Mouse (Mus musculus) v-Abl transformed pro-B cells (cell line): ENCODE results near the gene Trim2.

ENCODE experiments used
- in situ Hi-C, 2 experiments: fragments of 400-800 bp; cut with MboI; formaldehyde crosslinking; loops; one replicate each; pipeline ENCODE4 v1.15.1; 2025; ENCODE audit not compliant: unreplicated experiment in 2 of 2

The Trim2 gene

DNA sequence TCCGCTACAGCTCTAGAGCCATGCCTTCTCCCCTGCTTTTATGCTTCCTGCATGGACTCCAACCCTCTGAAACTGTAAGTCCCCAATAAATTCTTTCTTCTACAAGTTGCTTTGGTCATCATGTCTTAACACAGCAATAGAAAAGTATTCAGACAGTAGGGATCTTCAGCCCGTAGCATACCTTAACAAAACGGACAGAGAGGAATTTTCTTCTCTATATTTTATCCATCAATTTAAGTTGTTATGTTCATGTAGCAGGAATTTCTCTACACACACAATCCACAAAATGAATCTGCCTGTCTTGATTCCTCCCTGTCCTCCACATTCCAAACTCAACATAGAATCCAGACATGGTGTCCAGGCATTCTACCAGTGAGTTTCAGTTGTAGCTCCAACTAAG lies at the start of gene Trim2:
Trim2 (minus strand) TSS at position 101 of the 400 bp plus-strand sequence.
- in situ Hi-C loops = loop anchor here in 1 of 2 experiments (10.0 kb wide), 1 partner anchor 362 kb away; no protein-coding TSS in a partner anchor

DNA sequence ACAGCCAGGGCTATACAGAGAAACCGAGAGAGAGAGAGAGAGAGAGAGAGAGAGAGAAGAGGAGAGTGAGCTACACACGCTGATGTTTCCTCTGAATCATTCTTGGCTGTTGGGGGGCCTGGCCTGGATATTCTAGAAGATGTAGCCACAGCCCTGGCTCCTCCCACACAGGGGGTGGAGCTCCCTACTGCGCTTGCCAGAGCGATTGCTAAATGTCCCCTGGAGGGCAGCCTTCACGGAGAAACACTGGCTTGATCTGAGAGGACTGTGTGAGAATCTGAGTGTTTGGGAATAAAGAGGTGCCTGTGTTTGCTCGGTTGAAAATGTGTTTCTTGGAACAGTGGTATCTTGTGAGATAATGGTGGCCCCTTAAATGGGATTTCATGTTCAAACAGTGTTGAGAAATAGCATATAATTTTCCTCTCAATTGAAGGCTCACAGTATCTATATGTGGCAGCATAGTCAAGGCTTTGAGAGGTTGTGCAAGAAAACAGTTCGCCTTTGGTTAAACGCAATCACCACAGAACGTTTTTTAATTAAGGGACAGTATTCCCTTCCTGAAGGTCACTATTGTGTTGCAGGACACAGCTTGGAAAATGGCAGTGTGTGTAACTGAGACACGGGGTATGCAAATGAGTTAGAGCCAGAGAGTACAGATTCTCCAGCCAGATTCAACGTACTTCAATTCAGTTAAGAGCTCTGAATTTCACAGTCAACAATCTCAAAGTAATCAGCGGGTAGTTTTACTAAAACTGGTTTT lies 49.4 kb upstream of the Trim2 start:
- in situ Hi-C loops = no loop called here

DNA sequence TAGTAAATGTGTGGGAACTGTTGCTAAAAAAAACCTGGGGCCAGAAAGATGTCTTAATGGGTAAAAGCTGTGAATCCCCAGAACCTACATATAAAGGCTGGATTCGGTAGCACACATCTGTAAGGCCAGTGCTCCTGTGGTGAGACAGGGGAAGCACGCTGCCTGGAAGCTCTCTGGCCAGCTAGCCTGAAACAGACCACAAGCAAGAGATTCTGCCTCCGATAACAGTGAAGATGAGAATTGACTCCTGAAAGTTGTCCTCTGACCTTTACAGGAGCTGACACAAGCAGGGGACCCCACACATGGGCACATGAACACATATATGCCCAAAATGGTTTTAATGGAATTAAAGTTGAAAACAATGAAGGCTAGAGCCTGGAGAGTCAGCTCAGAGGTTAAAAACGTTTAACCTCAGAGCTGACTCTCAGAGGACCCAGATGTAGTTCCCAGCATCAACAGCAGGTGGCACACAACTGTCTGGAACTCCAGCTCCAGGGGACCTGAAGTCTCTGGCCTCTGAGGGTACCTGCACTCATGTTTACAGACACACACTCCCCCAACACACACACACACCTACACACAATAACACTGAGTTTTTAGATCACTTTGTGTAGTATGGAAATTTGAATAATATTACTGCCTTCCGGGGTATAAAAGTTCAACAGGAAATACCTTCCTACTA lies 45.8 kb upstream of the Trim2 start:
- in situ Hi-C loops = no loop called here

DNA sequence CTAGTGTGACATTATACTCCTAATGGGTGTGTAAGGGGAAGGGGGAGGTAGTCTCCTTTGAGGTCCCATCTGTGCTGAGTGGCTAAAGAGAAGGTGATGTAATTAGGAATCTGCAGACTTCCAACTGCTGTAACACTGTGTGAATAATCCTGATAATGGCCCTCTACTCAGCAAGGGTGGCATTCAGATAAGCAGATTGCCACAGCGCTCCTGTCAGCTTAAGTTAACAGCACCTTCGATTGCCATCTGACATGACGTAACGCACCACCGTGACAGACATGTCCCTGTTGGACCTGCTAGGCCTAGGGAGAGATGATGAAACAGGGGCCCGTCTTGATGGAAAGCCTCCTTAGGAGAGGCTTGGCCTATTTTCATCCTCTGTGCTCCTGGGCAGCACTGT lies 43.6 kb upstream of the Trim2 start:
- in situ Hi-C loops = no loop called here

DNA sequence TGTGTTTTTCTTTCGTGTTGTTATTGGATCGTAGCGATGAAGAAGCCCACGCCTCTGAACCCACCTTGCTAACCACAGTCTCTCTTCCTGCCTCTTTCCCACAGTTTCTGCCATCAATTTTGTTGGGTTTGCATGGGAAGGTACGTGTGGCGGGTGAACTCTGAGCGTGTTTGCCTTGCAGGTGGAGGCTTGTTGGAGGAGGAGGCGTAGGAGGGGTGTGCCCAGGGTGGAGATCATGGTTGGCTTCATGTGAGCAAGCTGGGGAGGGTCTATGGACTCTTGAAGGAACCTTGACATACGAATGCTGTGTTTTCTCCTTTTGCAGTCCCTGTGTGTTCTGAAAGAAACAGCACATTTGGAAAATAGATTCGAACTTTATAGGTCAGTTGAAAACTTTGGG lies 43.1 kb upstream of the Trim2 start:
- in situ Hi-C loops = loop anchor here (5.0 to 25.0 kb wide), 6 partner anchors 185 to 1765 kb away; partner anchors contain the start of gene Gatb (in 1 of the 2)

DNA sequence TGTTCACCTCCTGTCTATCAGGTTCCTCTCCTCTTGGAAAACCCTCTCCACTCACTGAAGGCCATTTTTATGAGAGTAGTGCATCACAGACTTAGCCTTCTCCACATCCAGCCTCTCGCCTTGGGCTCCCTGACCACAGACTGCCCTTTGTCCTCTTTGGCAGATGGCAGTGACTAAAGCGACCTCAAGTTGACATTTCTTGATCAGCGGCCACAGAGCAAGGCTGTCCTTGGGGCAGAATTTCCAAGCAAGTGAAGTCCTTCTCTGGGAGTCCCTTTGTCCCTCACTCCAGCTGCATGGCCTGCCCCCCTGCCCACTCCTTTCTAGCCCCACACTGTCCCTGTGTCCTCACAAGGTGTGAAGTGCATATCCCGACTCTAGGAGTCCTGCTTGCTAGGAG lies 40.7 kb upstream of the Trim2 start:
- in situ Hi-C loops = loop anchor here (5.0 to 25.0 kb wide), 6 partner anchors 187 to 1767 kb away; partner anchors contain the start of gene Gatb (in 1 of the 2)

DNA sequence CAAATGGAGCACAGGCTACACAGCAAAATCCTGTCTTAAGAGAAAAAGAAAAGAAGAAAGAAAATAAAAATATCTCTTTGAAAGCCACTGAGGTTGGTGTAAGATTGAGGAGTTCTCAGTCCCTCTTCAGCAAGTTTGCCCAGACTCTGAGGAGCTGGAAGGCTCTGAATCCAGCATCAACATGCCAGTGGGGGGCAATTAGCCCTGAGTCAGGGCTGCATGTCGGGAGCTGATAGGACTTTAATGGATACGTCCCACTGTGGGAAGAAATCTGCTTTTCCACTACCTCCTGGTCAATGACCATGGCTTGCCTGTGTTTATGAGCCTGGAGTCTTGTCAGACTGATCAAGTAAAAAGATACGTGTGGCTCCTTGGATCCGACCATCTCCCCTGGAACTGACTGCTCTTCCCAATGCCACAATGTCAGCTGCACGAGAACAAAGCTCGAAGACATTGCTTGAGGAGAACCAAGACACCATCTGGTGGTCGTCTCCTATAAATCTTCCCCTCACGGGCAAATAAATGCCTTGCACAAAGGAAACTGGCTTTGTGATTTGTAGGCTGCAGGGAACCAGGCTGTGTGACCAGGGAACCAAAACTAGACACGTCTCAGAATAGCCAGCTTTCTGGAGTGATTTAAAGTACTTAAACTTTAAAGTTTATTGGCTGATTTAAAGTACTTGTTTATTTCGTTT lies 39.9 kb upstream of the Trim2 start:
- in situ Hi-C loops = loop anchor here (5.0 to 25.0 kb wide), 6 partner anchors 188 to 1768 kb away; partner anchors contain the start of gene Gatb (in 1 of the 2)

DNA sequence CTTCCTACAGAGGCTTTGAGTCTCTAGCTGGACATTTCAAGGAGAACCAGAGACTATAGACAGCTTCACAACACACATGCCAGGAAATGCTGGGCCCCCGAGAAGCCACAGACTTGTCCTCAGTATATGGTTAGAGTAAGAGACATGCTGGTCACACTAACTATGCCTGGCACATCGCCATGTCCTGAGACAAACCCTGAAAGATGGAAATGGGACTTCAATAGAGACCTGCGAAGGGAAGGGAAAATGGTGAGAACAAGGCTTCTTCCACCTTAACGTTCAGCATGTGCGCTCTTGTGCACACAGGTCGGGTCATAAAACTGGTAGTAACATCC lies 38.9 kb upstream of the Trim2 start:
- in situ Hi-C loops = loop anchor here (5.0 to 25.0 kb wide), 6 partner anchors 189 to 1769 kb away; partner anchors contain the start of gene Gatb (in 1 of the 2)

DNA sequence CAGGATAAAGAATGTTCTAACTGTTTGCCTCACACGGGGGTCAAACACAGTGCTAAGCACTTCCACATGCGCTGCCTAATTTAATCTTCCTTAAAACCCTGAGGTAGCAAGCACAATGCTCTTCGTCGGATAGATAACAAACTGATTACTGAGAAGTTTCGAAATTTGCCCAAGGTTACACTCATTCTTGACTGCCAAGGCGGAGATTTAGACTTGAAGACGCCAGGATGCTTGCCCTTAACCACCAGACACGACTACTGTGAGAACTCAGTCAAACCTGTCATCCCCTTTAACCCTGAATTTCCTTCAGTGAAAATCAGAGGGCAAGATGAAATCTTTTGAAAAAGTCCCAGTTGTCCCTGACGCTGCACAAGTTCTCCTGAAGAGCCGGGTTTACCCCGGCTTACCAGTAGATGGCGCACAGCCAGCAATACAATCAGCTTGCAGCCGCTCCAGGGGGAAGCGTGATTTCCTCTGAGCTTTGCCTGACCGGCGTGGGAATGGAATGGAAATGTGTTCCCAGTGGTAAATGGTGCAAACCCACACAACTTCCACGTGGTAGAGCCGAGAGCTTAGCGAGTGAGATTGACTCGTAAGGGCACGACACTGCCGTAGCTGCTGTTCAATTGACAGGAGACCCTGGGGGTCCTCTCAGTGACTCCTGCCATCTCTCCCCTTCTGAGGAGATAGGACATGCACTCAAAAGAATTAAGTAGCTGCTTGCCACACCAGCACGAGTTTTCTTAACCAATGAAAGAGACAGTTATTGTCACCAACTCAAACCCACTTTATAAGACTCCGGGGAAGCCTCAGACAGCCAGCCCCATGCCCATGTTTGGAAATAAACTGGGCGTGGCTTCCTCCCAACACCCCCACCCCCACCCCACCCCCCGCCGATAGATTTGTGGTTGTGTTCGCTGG lies 38.3 kb upstream of the Trim2 start:
- in situ Hi-C loops = loop anchor here (5.0 to 25.0 kb wide), 6 partner anchors 190 to 1770 kb away; partner anchors contain the start of gene Gatb (in 1 of the 2)

DNA sequence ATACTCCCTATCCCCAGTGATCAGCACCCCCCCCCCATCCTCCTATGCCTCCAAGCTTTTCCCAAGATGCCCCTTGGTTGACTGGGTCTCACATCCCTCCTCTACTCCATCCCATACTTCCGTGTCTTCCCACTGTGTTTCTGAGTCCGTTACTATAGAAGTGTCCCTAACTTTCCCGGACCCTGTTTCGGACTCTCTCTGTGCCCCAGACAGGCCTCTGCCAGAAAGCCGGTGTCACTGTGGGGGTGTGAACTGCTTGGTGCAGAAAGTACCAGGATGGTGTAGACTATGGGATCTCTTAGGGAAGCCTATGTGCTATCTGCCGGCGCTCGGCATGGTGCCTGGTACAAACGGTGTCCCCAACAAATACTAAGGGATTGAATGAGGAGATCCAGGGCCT lies 36.4 kb upstream of the Trim2 start:
- in situ Hi-C loops = loop anchor here (10.0 to 25.0 kb wide), 4 partner anchors 192 to 1772 kb away; partner anchors contain the start of gene Gatb (in 1 of the 2)

DNA sequence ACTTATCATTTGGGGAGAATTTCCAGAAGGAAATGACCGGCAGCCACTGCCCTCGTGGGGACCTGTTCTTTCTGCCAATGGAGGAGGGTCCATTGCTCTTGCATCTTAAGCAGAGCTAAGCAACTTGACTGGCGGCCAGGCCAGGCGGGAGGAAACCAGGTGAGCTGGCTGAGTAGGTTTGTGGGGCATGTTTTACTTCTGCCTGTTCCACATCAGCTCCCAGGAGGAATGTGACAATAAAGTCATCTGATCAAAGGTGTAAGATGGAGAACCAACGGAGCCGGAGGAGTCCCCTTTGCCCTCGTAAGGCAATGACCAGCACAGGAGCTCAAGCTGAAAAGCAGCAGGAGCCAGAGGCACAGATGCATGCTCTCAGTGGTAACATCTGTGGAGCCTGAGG lies 35.1 kb upstream of the Trim2 start:
- in situ Hi-C loops = loop anchor here (10.0 to 25.0 kb wide), 4 partner anchors 193 to 1773 kb away; partner anchors contain the start of gene Gatb (in 1 of the 2)

DNA sequence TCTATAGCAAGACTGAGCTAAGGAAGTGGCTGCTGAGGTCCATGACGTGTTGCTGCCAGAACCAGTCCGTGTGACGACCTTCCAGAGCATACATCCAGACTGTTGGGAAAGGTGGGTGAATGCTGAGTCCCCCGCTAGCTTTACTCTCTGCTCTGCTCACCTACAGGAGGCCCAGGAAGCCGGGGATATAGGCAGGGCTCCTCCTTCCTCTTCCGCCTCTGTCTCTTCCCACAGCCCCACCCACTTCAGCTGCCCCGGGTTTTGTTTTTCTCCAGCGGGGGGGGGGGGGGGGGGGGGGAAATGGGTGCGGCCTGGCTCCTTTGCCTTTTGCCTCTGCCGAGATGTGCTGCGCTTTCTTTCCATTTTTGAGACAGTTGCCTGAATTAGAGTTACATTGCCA lies 30.9 kb upstream of the Trim2 start:
- in situ Hi-C loops = loop anchor here in 1 of 2 experiments (10.0 to 25.0 kb wide), 3 partner anchors 567 to 1575 kb away; partner anchors contain the start of gene Gatb

DNA sequence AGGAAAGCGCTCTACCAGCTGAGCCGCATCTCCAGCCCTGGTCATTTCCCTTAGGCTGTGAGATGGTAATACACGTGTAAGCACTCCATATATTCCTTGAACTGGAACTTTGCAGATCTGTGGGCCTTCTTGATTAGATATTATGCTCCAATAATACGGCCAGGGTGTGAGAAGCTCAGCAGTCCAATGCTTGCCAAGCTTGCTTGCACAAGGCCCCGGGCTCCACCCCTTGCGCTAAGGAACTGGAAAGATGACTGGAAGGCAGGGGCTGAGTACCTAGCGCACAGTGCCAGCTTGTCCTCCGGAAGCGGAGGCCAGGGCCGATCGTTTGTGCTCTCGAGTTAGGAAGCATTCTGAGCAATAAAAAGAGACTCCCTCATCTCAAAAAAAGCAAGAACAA lies 29.7 kb upstream of the Trim2 start:
- in situ Hi-C loops = loop anchor here in 1 of 2 experiments (10.0 to 25.0 kb wide), 3 partner anchors 568 to 1576 kb away; partner anchors contain the start of gene Gatb

DNA sequence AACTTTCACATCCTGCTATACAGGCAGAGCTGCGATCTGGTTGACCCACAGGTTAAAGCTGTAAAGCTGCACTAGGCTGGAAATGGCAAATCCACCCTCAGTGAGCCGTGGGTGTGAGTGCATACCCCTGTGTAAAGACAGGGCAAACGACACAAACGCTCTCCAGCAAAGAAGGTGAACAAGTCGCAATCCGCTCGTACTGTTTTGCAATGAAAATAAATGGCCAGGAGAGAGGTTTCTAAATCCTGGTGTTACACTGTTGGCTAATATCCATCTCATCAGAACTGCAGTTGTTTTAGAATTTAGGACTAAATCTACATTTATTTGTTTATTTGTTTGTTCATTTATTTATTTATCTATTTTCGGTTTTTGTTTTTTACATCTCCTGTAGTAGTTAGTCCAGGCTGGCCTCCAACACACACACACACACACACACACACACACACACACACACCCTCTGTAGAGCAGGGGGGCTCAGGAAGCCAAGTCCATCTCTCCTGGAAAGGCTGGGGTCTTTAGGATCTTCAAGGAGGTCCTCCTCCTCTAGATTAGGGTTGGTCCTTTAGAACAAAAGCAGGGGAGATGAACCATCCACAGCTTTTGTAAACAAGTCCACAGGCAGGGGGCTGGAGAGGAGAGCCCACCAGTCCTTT lies 28.9 kb upstream of the Trim2 start:
- in situ Hi-C loops = loop anchor here in 1 of 2 experiments (10.0 to 25.0 kb wide), 3 partner anchors 569 to 1577 kb away; partner anchors contain the start of gene Gatb

DNA sequence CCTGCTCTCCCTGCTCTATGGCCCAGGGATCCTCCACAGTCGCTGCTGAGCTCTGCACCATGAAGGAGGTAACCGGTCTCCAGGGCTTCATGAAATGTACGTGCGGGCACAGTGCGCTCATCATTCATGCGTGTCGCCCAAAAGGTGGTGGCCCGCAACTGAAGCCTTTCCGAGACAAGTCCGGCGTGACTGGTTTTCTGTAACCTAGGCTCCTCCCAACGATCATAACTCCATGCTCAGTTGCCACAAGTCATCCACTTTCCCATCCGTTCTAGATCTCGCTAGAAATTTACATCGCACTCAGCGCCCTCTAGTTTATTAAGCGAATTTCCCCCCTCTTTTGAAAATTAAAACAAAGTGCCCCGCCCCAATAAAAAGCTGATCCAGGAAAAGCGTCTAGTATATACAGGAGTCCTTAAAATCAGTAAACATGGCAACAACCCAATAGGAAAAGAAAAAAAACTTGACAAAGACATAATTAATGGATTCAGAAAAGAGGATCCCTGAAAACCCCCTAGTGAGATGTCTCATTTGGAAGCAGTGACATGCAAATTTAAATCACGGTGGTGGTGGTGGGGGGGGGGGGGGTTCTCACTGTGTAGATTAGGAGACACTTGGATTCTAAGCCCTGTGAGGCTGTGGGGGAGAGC lies 28.2 kb upstream of the Trim2 start:
- in situ Hi-C loops = loop anchor here in 1 of 2 experiments (10.0 to 25.0 kb wide), 3 partner anchors 570 to 1577 kb away; partner anchors contain the start of gene Gatb

DNA sequence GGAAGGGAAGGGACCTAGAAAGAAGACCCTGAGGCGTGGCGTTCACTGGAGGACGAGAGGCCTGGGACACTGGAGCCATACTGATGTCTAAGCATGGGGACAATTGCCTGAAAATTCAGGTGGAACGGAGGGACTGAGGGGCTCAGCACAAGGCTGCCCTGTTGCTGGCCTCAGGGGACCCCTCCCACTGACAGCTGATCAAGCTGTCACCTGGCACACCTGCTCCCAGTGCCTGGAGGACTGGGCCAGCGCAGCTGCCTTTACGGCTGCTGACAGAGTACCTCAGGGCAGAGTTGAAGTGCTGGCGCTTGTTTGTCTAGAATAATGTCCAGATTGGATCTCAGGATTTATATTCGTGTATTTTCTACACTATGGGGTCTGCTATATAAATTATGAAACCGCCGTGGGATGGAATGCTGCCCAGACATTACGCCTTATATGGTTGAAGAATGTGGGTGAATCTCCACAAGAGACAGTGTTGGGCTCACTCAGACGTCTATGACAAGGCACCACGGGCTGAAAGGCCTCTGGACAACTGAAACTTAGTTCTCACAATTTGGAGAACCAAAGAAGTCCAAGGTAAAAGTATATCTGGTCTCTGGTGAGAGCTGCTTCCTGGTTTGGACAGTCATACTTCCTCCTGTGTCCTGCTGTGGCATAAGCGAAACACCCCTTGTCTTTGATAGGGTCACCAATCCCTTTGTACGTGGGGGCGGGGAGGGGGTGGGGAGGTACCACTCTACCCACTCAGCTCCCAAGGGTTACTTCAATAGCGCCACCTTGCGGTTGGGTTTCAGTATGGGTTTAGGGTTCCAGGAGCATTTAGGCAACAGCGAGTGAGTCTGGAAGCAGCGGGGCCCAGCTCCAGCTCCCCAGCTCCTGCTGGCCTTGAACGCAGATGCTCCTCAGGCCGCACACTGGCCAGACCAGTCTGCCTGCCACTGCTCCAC lies 27.0 kb upstream of the Trim2 start:
- in situ Hi-C loops = loop anchor here in 1 of 2 experiments (10.0 to 25.0 kb wide), 3 partner anchors 571 to 1579 kb away; partner anchors contain the start of gene Gatb

DNA sequence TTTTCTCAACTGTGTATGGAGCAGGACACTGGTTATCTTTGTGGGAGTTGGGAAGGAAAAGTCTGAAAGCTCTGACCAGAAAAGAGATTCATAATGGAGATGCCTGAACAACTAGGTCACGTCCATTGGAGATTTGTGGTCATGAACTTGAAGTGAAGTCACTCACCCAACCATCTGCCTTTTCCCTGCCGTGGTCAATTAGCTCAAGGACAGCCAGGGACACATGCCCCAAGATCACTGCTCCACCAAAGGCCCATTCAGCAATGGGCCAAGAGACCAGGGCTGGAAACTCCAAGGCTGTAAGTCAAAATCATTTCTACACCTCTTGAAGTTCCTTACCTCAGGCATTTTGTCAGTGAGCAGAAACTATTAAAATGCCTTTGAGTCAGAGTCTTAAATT lies 23.5 kb upstream of the Trim2 start:
- in situ Hi-C loops = loop anchor here in 1 of 2 experiments (10.0 to 25.0 kb wide), 3 partner anchors 575 to 1582 kb away; partner anchors contain the start of gene Gatb
